Mouse (Mus musculus) C2C12 (cell line): ENCODE data around the gene Tenm2. TPM values are rescaled to one million over a fixed set of nuclear protein-coding genes. Genes with fewer than 3 reads are reported as not detected.

Experiments
- H3K27me3 ChIP-seq: one replicate; pipeline ENCODE4 v1.6.1; 2011; ENCODE audit not compliant: control insufficient read depth, insufficient read depth, insufficient read length
- H3K36me3 ChIP-seq: one replicate; pipeline ENCODE4 v1.6.1; 2011; ENCODE audit not compliant: control insufficient read depth, insufficient read depth
- H3K4me3 ChIP-seq: one replicate; pipeline ENCODE4 v1.5.1; 2011; ENCODE audit warnings: mild to moderate bottlenecking, control low read depth; ENCODE audit not compliant: poor library complexity, insufficient read depth, severe bottlenecking
- H3K79me2 ChIP-seq: one replicate; pipeline ENCODE4 v1.6.1; 2011; ENCODE audit not compliant: control insufficient read depth, insufficient read depth
- H3K79me3 ChIP-seq: one replicate; pipeline ENCODE4 v1.6.1; 2011; ENCODE audit warnings: low read depth, control low read depth
- H3ac ChIP-seq: one replicate; pipeline ENCODE3; 2011; ENCODE audit warnings: low read depth; ENCODE audit not compliant: control insufficient read depth, insufficient read length
- CEBPB ChIP-seq: IDR thresholded peaks from one replicate; pipeline ENCODE4 v1.6.1; 2011; ENCODE audit warnings: low read depth, mild to moderate bottlenecking, control low read depth, moderate library complexity
- CTCF ChIP-seq: IDR thresholded peaks from one replicate; pipeline ENCODE4 v1.5.1; 2011; ENCODE audit not compliant: control insufficient read depth, insufficient read depth, insufficient read length
- FOSL1 ChIP-seq: IDR thresholded peaks from one replicate; pipeline ENCODE4 v1.8.0; 2011; ENCODE audit warnings: mild to moderate bottlenecking, low read length; ENCODE audit not compliant: poor library complexity, insufficient read depth, severe bottlenecking
- MAX ChIP-seq: IDR thresholded peaks from one replicate; pipeline ENCODE4 v1.6.1; 2011; ENCODE audit warnings: mild to moderate bottlenecking, control low read depth
- MYOD1 ChIP-seq: IDR thresholded peaks from one replicate; pipeline ENCODE4 v1.6.1; 2011; ENCODE audit warnings: low read depth; ENCODE audit not compliant: control insufficient read depth, insufficient read length
- MYOG ChIP-seq: IDR thresholded peaks from one replicate; pipeline ENCODE4 v1.6.1; 2011; ENCODE audit not compliant: control insufficient read depth, insufficient read length; ENCODE audit errors: extremely low read depth
- USF1 ChIP-seq: IDR thresholded peaks from one replicate; pipeline ENCODE4 v1.6.1; 2011; ENCODE audit warnings: low read depth, mild to moderate bottlenecking, control low read depth, moderate library complexity
- polyA plus RNA-seq: library from polyadenylated mRNA; unstranded; fragments of >200 nt; fragmentation: generic; extraction: Trizol; gene quantifications from one replicate; pipeline ENCODE4 v1.2.1, GENCODE M21; 2012; ENCODE audit warnings: missing spikeins

Tenm2 gene
- polyA plus RNA-seq, 1 experiment = not detected

GRCm38 (mm10) chr11:36802208-36802631, 433.5 kb downstream of the Tenm2 start:
- TF ChIP-seq USF1 (no peak), MYOG (no peak), FOSL1 (no peak), CEBPB (no peak), MAX (no peak), CTCF (no peak), MYOD1 (no peak)
- H3K79me2 ChIP-seq = no peaks in the 10 kb centered on the region
- no peaks in the 10 kb centered on the region for H3K27me3 ChIP-seq
- no peak overlapping the region for H3K4me3 ChIP-seq
- H3K36me3 ChIP-seq = no peaks in the 10 kb centered on the region
- no peaks in the 10 kb centered on the region for H3K79me3 ChIP-seq
- H3ac ChIP-seq = no peak overlapping the region

- Histone ChIP-seq H3K79me3 (no peaks in the 10 kb centered on the region), H3K4me3 (no peak overlapping the region), H3ac (no peak overlapping the region), H3K27me3 (no peaks in the 10 kb centered on the region), H3K36me3 (no peaks in the 10 kb centered on the region), H3K79me2 (no peaks in the 10 kb centered on the region)
- TF ChIP-seq MYOG (no peak), MAX (no peak), CEBPB (no peak), MYOD1 (no peak), USF1 (no peak), FOSL1 (no peak), CTCF (no peak)
Measured at GRCm38 (mm10) chr11:36801683-36802082, 434.1 kb downstream of the Tenm2 start.

- Histone ChIP-seq H3K36me3 (no peaks in the 10 kb centered on the region), H3K79me2 (no peaks in the 10 kb centered on the region), H3K79me3 (no peaks in the 10 kb centered on the region), H3K4me3 (no peak overlapping the region), H3ac (no peak overlapping the region), H3K27me3 (no peaks in the 10 kb centered on the region)
- no peak for TF ChIP-seq MYOD1
- no peak for TF ChIP-seq MYOG
- no peak for TF ChIP-seq MAX
- TF ChIP-seq CTCF = no peak
- no peak for TF ChIP-seq FOSL1
- TF ChIP-seq USF1 = no peak
- TF ChIP-seq CEBPB = no peak
Measured at GRCm38 (mm10) chr11:36799409-36799808, 436.4 kb downstream of the Tenm2 start.

GRCm38 (mm10) chr11:36758009-36758408, 477.8 kb downstream of the Tenm2 start:
- Histone ChIP-seq H3K79me3 (no peaks in the 10 kb centered on the region), H3K27me3 (no peaks in the 10 kb centered on the region), H3K4me3 (no peak overlapping the region), H3K79me2 (no peaks in the 10 kb centered on the region), H3ac (no peak overlapping the region), H3K36me3 (no peaks in the 10 kb centered on the region)
- TF ChIP-seq USF1 = no peak
- no peak for TF ChIP-seq CTCF
- TF ChIP-seq CEBPB = no peak

GRCm38 (mm10) chr11:36746286-36746685, 489.5 kb downstream of the Tenm2 start:
- Histone ChIP-seq H3K36me3 (no peaks in the 10 kb centered on the region), H3ac (no peak overlapping the region), H3K79me3 (no peaks in the 10 kb centered on the region), H3K27me3 (no peaks in the 10 kb centered on the region), H3K4me3 (no peak overlapping the region), H3K79me2 (no peaks in the 10 kb centered on the region)
- TF ChIP-seq CTCF (no peak), CEBPB (no peak), MAX (no peak), MYOD1 (no peak), FOSL1 (no peak)

- Histone ChIP-seq H3K79me2 (no peaks in the 10 kb centered on the region), H3K36me3 (no peaks in the 10 kb centered on the region), H3K4me3 (no peak overlapping the region), H3K27me3 (no peaks in the 10 kb centered on the region), H3ac (no peak overlapping the region), H3K79me3 (no peaks in the 10 kb centered on the region)
- no peak for TF ChIP-seq CTCF
- no peak for TF ChIP-seq CEBPB
- no peak for TF ChIP-seq MAX
- TF ChIP-seq MYOG = no peak
- TF ChIP-seq MYOD1 = no peak
- no peak for TF ChIP-seq USF1
- TF ChIP-seq FOSL1 = no peak
Measured at GRCm38 (mm10) chr11:36727800-36728199, 508.0 kb downstream of the Tenm2 start.
